Mouse (Mus musculus) bone marrow macrophage, adult 2 months (primary cell): ENCODE measurements around the gene Ddx18.

Source experiments
- CTCF ChIP-seq: IDR thresholded peaks from 2 replicates; pipeline ENCODE4 v1.5.1; 2012; ENCODE audit warnings: low read depth, mild to moderate bottlenecking, low read length, moderate library complexity
- POLR2A ChIP-seq: IDR thresholded peaks from 2 replicates; pipeline ENCODE4 v1.6.1; 2012; ENCODE audit warnings: mild to moderate bottlenecking, low read depth, low read length, borderline replicate concordance

DNA sequence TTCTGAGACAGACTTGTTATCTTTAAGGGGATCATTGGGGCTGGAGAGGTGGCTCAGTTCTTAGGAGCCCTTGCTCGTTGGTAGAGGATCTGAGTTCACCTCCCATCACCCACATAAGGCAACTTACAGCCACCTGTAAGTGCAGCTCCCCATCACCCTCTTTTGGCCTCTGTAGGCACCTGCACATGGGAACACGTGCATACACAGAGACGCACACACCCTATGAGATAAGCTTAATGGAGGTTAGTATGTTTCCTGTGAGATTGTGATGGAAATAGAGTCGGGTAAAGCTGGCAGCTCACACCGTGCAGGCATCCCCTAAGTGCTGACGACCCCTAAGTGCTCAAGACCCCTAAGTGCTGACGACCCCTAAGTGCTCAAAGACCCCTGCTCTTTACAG, 36.4 kb downstream of the Ddx18 start:
- no peak for TF ChIP-seq POLR2A
- TF ChIP-seq CTCF: no peak
